Mouse (Mus musculus) hematopoietic stem cell, adult 5-6 weeks (primary cell): Measurements from ENCODE around the gene Prr14. TPM values are rescaled to one million over a fixed set of nuclear protein-coding genes. Genes with fewer than 3 reads are reported as not detected.
"Not testable (repeated sequence)": the region's sequence is repeated elsewhere in the genome, so short reads cannot be mapped to it uniquely, and the experiment has no call there.

Source experiments
- ATAC-seq, 2 experiments: fragments of 125-278 bp in 1 of 2; replicated peaks in 1 of 2; 2 replicates each; pipeline ENCODE4 v1.8.0; 2016 to 2017; ENCODE audit warnings: inconsistent platforms in 2 of 2, mild to moderate bottlenecking in 2 of 2, moderate number of reproducible peaks in 2 of 2, low read depth in 1 of 2, moderate TSS enrichment in 1 of 2; ENCODE audit not compliant: low FRiP score in 2 of 2, poor library complexity in 2 of 2, severe bottlenecking in 2 of 2, insufficient read depth in 1 of 2, low TSS enrichment in 1 of 2
- total RNA-seq: library from RNA; stranded (forward); fragments of 172-1452, 232-1000 nt; gene quantifications from 2 replicates; pipeline ENCODE4 v1.2.3, GENCODE M21; 2017

Gene Prr14
- total RNA-seq, 1 experiment from 2014 or later = 23.6 TPM

- ATAC-seq = no peak
Observed at GRCm38 (mm10) chr7:127470011-127470715, 10.8 kb downstream of the Prr14 start.

DNA sequence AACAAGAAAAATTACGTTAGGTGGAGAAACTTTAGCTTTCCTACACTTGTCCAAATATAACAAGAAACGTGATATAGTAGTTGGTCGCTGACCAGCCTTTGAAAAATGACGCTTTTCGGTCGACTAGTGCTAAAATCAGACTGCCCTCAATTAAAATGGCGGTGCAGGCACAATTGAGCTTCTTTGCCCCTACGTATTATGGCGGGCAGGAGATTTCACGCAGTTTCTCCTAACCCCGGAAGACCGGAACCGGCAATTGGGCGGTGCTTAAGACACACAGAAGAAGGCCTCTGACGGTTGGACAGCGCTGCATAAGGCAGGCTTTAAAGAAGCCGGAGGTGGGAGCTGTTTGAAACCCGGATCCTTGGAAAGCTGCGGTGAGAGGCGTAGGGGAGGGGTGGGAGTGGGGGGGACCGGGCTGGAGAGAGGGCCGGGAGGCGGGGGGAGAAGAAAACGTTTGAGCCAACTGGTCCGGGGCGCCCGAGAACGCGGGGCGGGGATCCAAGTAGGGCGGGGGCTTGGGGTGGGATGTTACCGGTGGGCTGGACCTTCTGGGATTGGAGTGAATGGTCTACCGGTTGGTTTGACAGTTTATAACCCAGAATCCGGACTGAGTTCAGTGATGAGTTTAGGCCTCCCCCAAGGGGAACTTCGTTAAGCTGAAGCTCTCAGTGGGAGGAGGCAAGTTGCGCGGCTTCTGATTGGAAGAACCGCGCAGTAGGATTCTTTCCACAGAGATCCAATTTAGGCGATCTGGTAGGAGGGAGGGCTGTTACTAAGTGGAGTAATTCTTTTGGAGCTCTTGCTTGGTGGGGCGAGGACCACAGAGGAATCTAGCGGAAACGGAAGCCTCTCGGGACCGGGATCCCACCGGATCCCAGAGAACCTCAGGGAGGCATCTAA lies 11.6 kb downstream of the Prr14 start:
- ATAC-seq = peak; percentile 88

DNA sequence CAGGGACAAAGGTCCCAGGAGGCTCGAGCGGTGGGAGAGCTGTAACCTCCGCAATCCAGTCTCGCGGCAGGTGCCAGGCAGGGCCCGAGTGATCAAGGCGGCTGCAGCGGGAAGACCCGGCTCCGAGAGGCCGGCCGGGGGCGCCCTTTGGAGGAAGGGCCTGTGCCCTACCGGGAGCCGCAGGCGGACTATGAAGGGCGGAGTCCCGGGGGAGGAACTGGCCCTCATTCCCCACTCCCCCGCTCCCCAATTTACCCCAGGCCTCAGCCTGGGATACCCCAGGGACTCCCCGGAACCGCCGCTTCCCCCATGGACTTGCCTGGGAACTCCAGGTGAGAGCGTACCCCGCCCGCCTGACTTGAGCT lies 12.2 kb downstream of the Prr14 start:
- peak in 1 of 2 experiments; percentile 27; a peak in 1 of 4 replicates for ATAC-seq

DNA sequence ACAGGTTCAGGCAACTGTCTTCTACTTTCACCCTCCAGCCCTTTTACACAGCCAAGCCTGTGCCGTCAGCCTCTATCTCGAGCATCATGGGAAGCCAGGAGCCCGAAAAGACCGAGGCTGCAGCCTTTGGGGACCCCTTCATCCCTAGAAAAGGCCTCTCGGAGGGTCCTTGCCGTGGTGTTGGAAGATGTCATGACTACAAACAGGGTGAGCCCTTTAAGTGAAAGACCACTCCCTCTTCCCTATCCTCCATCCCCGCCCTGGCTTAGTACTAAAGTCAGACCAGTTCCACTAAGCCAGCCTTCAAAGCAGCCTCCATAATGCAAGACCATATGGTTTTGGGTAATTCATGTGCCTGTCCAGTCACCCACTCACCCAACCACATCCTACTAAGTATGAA lies 12.6 kb downstream of the Prr14 start:
- ATAC-seq = no peak

- ATAC-seq = no peak
Observed at GRCm38 (mm10) chr7:127473705-127474104, 14.3 kb downstream of the Prr14 start.

DNA sequence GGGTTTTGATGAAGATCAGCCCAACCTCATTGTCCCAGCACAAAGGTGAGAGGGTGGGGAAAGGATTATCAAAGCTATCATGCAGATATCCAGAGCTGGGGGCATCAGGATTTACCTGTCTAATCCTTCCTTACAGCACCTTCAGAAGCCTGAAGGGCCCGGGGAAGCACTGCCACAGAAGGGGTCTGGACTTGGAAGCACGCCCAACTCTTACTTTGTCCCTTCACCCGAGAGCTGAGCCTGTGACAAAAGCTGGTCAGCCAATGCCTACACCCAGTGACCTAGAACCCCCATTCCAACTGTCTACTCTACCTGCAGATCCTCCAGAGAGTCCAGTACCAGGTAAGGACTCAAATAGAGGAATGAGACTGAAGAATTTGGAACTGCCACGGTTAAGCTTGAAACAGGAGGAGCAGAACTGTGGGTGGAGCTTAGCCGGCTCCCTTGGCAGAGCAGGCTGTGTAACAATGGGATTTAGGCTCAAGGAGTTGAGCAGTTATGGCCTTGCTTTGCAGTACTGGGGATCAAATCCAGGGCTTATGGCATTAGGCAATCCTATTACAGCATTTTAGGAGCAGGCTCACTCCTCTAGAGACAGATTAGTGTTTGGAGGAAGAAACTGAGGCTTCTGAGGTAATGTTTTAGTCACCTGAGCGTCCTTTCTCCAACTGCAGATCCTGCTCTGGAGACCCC lies 15.1 kb downstream of the Prr14 start:
- no peak for ATAC-seq

- ATAC-seq = no peak
Observed at GRCm38 (mm10) chr7:127475186-127475740, 15.9 kb downstream of the Prr14 start.

GRCm38 (mm10) chr7:127476336-127476735 lies 16.9 kb downstream of the Prr14 start:
- no peak for ATAC-seq

DNA sequence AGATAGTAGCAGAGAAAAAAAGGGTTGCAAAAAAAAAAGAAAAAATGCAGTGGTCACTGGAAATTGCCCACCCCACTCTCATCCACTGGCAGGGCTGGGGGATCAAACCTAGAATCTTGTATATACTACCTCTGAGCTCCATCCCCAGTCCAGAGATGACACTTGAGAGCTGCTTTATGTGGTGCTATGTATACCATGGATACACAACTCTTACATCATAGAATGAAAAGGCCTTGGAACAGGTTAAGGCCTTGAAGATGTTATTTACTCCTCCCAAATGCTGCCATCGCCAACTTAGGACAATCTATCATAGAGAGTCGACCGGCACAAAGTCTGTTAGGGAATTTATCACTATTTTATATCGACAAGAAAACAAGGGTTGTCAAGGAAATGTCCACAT lies 17.4 kb downstream of the Prr14 start:
- ATAC-seq = no peak

GRCm38 (mm10) chr7:127477687-127478634 lies 18.6 kb downstream of the Prr14 start:
- peak; percentile 84 to 88 for ATAC-seq

GRCm38 (mm10) chr7:127478635-127479317 lies 19.4 kb downstream of the Prr14 start, which contains the start of gene Fbrs:
Gene Fbrs, plus strand, starts transcription at chr7:127479199.
- ATAC-seq = peak; percentile 30 to 53

GRCm38 (mm10) chr7:127479318-127480225 lies 20.2 kb downstream of the Prr14 start:
- no peak for ATAC-seq

DNA sequence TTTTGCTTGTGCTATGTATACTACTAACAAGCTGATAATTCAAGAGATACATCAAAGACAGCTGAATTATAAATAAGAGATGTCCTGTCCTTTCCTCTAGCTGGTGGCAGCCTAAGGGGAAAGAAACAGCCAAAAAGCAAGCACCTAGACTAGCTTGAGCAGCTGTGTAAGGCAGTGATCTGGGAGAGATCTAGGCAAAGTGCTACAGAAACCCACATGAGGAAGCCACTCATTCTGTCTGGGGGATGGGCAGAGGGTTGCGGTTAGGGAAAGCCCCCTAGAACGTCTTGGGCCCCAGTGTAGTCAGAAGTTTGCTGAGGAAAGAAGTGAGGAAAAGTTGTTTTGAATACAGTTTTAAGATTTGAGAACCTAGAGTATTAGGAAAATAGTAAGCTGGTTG lies 20.9 kb downstream of the Prr14 start:
- no peak for ATAC-seq

DNA sequence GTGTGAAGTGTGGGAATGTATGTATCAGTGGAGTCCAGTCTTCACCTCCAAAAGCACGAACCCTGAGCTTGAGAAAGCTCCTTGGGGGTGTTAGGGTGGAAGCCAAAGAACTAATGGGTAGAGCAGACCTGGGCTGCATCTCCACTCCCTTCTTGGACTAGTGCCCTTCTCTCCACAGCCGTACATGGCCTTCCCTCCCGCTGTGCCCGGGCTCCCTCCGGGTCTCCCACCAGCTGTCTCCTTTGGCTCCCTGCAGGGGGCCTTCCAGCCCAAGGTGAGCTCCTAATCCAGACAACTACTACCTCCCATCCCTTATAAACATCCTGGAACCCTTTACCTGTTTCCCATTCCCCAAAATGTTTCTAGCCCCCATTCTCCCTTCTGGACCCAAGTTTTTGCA lies 26.0 kb downstream of the Prr14 start:
- ATAC-seq = no peak

- ATAC-seq = not testable (repeated sequence)
Observed at GRCm38 (mm10) chr7:127488364-127488763, 29.0 kb downstream of the Prr14 start.
